Mouse (Mus musculus) heart, postnatal 0 days (tissue): Measurements from ENCODE around the gene Ogg1.

Experiments used
- CTCF ChIP-seq: IDR thresholded peaks from 2 replicates; pipeline ENCODE4 v1.5.1; 2016; ENCODE audit warnings: antibody characterized with exemption, control low read depth, low read depth
- EP300 ChIP-seq: IDR thresholded peaks from 2 replicates; pipeline ENCODE4 v1.6.1; 2016; ENCODE audit warnings: antibody characterized with exemption, low read depth

GRCm38 (mm10) chr6:113296046-113296445 lies 30.7 kb upstream of the Ogg1 start:
- no peak for TF ChIP-seq CTCF
- TF ChIP-seq EP300: no peak
